Mouse (Mus musculus) hindbrain, embryonic 16.5 days (tissue): ENCODE measurements around the gene Rpp25. TPM values are rescaled to one million over a fixed set of nuclear protein-coding genes. Genes with fewer than 3 reads are reported as not detected.
A peak's percentile ranks its signal among the peaks of the same experiment; 100 is the strongest.

Source experiments
- ATAC-seq: fragments of 200-750 bp; cut with Nextera tagmentation; 2 replicates; pipeline ENCODE4 v1.8.0; 2017; ENCODE audit warnings: moderate TSS enrichment, moderate library complexity
- H3K27ac ChIP-seq: fragments of 300-500 bp; sonication (generic); 2 replicates; pipeline ENCODE4 v1.5.1; 2014; ENCODE audit warnings: low read depth, mild to moderate bottlenecking, control low read depth, low read length, moderate library complexity
- H3K27me3 ChIP-seq: fragments of 300-500 bp; sonication (generic); replicated peaks from 2 replicates; pipeline ENCODE4 v1.6.1; 2014; ENCODE audit warnings: low read length; ENCODE audit not compliant: control insufficient read depth, insufficient read depth
- H3K36me3 ChIP-seq: fragments of 300-500 bp; sonication (generic); 2 replicates; pipeline ENCODE4 v1.6.1; 2014; ENCODE audit warnings: mild to moderate bottlenecking, low read length, moderate library complexity, mixed read lengths; ENCODE audit not compliant: control insufficient read depth, insufficient read depth
- H3K4me1 ChIP-seq: fragments of 300-500 bp; sonication (generic); 2 replicates; pipeline ENCODE4 v1.6.1; 2014; ENCODE audit warnings: low read depth, low read length; ENCODE audit not compliant: control insufficient read depth, insufficient read depth
- H3K4me2 ChIP-seq: fragments of 300-500 bp; sonication (generic); 2 replicates; pipeline ENCODE4 v1.6.1; 2014; ENCODE audit warnings: mild to moderate bottlenecking, low read length, control low read depth, moderate library complexity
- H3K4me3 ChIP-seq: fragments of 300-500 bp; sonication (generic); 2 replicates; pipeline ENCODE4 v1.5.1; 2014; ENCODE audit warnings: mild to moderate bottlenecking, low read length, control low read depth, moderate library complexity
- H3K9ac ChIP-seq: fragments of 300-500 bp; sonication (generic); 2 replicates; pipeline ENCODE4 v1.6.1; 2014; ENCODE audit warnings: low read depth, mild to moderate bottlenecking, control low read depth, low read length, moderate library complexity
- H3K9me3 ChIP-seq: fragments of 300-500 bp; sonication (generic); 2 replicates; pipeline ENCODE4 v1.6.1; 2014; ENCODE audit warnings: mild to moderate bottlenecking, low read length, moderate library complexity; ENCODE audit not compliant: control insufficient read depth
- WGBS: fragments of 180-500 bp; shearing (Covaris S2); extraction: QIAGEN DNeasy Blood & Tissue Kit; methylation state at CpG from one replicate; pipeline ENCODE4 v1.1.7; 2014; 5-methylcytosine and 5-hydroxymethylcytosine counted together
- polyA plus RNA-seq: library from polyadenylated mRNA; unstranded; fragments of >200 nt; fragmentation: Nextera tagmentation; extraction: Ambion mirVana; gene quantifications from 2 replicates; pipeline ENCODE4 v1.2.1, GENCODE M21; 2015

The Rpp25 gene
- polyA plus RNA-seq, 1 experiment from 2014 or later = 21.0 TPM

DNA sequence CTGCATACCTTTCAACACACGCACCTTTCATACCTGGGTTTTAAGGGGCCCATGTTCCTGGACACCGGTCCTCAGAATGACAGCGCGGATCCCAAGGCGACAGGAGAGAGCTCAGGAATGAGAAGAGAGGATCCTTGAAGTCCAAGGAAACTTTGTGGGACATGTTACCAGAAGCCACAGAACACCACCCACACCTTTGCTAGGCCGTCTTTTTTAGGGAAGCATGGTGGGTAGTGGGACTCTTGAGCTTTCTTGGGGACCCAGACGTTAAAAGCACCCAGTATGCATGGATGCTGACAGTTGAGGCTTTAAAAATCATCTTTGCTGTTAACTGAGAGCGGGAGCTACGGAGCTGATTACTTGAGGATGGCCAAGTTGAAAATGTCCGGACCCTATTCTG is 1.1 kb downstream of the Rpp25 start:
- Histone ChIP-seq H3K4me2 (peak overlapping the region; percentile 96), H3K36me3 (no peaks in the 10 kb centered on the region), H3K4me3 (peak overlapping the region; percentile 48), H3K27ac (peak overlapping the region; percentile 49), H3K27me3 (peaks cover 21% of the 10 kb centered on the region), H3K9me3 (no peaks in the 10 kb centered on the region), H3K9ac (no peak overlapping the region), H3K4me1 (peaks cover 46% of the 10 kb centered on the region)
- no peak for ATAC-seq
- 44% methylated on average over 10 of the region's 10 CpGs for WGBS

DNA sequence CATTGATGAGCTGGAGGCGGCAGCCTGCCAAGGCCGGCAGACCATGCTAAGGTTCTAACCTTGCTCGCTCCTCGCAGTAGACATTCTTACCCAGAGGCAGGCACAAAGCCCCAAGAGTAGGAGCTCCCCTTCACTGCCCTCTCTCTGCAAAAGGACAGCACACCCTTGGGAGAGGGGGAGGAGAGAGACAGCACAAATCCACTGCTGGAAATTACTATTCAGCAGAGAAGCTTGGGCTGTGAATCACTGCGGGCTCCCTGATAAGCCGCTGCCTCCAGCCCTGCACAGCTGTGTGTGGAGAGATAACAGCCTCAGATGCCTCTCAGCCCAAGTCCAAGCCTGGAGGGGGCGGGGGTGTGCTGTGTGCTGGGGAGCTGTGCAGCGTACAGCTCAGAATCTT is 1.9 kb downstream of the Rpp25 start:
- peaks cover 46% of the 10 kb centered on the region for H3K4me1 ChIP-seq
- WGBS = 6% methylated on average over 8 of the region's 8 CpGs

DNA sequence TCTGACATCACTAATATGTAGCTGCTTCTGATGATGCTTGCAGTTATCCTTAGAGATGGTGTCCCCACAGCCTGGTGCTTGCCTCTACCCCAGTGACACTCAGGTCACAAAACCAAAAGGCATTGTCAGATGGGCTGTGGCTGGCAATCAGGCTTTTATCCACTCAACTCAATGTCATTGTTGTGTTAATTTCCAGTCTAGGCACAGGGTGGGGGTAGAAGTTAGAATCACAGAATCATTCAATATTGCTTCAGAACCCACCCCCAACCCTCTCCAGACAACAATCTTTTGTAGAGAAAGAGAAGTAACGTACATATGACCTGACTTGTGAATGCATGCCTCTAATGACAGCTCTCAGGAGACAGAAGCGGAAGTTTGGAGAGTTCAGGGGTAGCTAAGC is 6.8 kb downstream of the Rpp25 start:
- Histone ChIP-seq H3K4me2 (no peak overlapping the region), H3K9me3 (no peaks in the 10 kb centered on the region), H3K27me3 (peaks cover under 1% of the 10 kb centered on the region; the same call in 1 of the 2 replicates), H3K4me1 (peaks cover 4% of the 10 kb centered on the region; the same call in 1 of the 2 replicates), H3K4me3 (no peak overlapping the region), H3K36me3 (no peaks in the 10 kb centered on the region), H3K9ac (no peak overlapping the region), H3K27ac (no peak overlapping the region)
- 50% methylated on average over 2 of the region's 2 CpGs for WGBS
- no peak for ATAC-seq

More for the DNA sequence above, 1.9 kb downstream of the Rpp25 start:
- H3K36me3 ChIP-seq = no peaks in the 10 kb centered on the region
- peak overlapping the region; percentile 96 for H3K4me2 ChIP-seq
- H3K27me3 ChIP-seq = peaks cover 21% of the 10 kb centered on the region
- H3K9ac ChIP-seq = peak overlapping the region; percentile 23; the same call in 1 of the 2 replicates
- H3K9me3 ChIP-seq = no peaks in the 10 kb centered on the region
- peak overlapping the region; percentile 49 for H3K27ac ChIP-seq
- 0 out of 2 replicates have a peak overlapping the region, but pooled peaks have one; percentile 1 for H3K4me3 ChIP-seq
- peak; percentile 67 for ATAC-seq

- no peaks in the 10 kb centered on the region for H3K9me3 ChIP-seq
- H3K4me2 ChIP-seq = no peak overlapping the region
- no peak overlapping the region for H3K4me3 ChIP-seq
- peaks cover 4% of the 10 kb centered on the region for H3K4me1 ChIP-seq
- peak overlapping the region; percentile 48; the same call in 1 of the 2 replicates for H3K27ac ChIP-seq
- no peaks in the 10 kb centered on the region for H3K27me3 ChIP-seq
- no peak overlapping the region; the same call in 1 of the 2 replicates for H3K9ac ChIP-seq
- ATAC-seq = no peak
- H3K36me3 ChIP-seq = no peaks in the 10 kb centered on the region
- WGBS = 6% methylated on average over 3 of the region's 3 CpGs
Observed at GRCm38 (mm10) chr9:57517113-57517512, 13.3 kb downstream of the Rpp25 start.

GRCm38 (mm10) chr9:57520375-57521055 is 16.7 kb downstream of the Rpp25 start:
- H3K4me2 ChIP-seq = peak overlapping the region; percentile 79
- peak; percentile 57 for ATAC-seq
- H3K27ac ChIP-seq = peak overlapping the region; percentile 95
- H3K9me3 ChIP-seq = no peaks in the 10 kb centered on the region
- H3K4me3 ChIP-seq = peak overlapping the region; percentile 98
- H3K9ac ChIP-seq = peak overlapping the region; percentile 98
- no peaks in the 10 kb centered on the region for H3K27me3 ChIP-seq
- H3K4me1 ChIP-seq = peaks cover 24% of the 10 kb centered on the region
- no peaks in the 10 kb centered on the region for H3K36me3 ChIP-seq
- 25% methylated on average over 16 of the region's 16 CpGs for WGBS

GRCm38 (mm10) chr9:57521056-57521911 is 17.5 kb downstream of the Rpp25 start, which contains the start of gene Cox5a:
Cox5a (plus strand) TSS chr9:57521274.
- peak within 1 kb of the TSS; percentile 79 for H3K4me2 ChIP-seq
- H3K27me3 ChIP-seq = no peaks in the 10 kb centered on the region
- WGBS = under 1% methylated on average over 95 of the region's 95 CpGs
- H3K9me3 ChIP-seq = no peaks in the 10 kb centered on the region
- no peaks in the 10 kb centered on the region for H3K36me3 ChIP-seq
- ATAC-seq = peak; percentile 96
- H3K4me3 ChIP-seq = peak within 1 kb of the TSS; percentile 98
- H3K4me1 ChIP-seq = peaks cover 26% of the 10 kb centered on the region
- H3K9ac ChIP-seq = peak within 1 kb of the TSS; percentile 98
- H3K27ac ChIP-seq = peak within 1 kb of the TSS; percentile 95

- ATAC-seq = no peak
- Histone ChIP-seq H3K4me1 (peaks cover 25% of the 10 kb centered on the region), H3K9me3 (no peaks in the 10 kb centered on the region), H3K4me2 (peak overlapping the region; percentile 79), H3K9ac (peak overlapping the region; percentile 98), H3K36me3 (no peaks in the 10 kb centered on the region), H3K27ac (peak overlapping the region; percentile 95; the same call in 1 of the 2 replicates), H3K27me3 (no peaks in the 10 kb centered on the region), H3K4me3 (peak overlapping the region; percentile 98)
- 39% methylated on average over 7 of the region's 7 CpGs for WGBS
Observed at GRCm38 (mm10) chr9:57522114-57522860, 18.5 kb downstream of the Rpp25 start.

GRCm38 (mm10) chr9:57522861-57523246 is 19.0 kb downstream of the Rpp25 start:
- H3K27ac ChIP-seq = no peak overlapping the region
- peak overlapping the region; percentile 79 for H3K4me2 ChIP-seq
- H3K4me1 ChIP-seq = peaks cover 25% of the 10 kb centered on the region
- H3K27me3 ChIP-seq = no peaks in the 10 kb centered on the region
- no peak overlapping the region for H3K9ac ChIP-seq
- no peak for ATAC-seq
- peak overlapping the region; percentile 98 for H3K4me3 ChIP-seq
- H3K9me3 ChIP-seq = no peaks in the 10 kb centered on the region
- H3K36me3 ChIP-seq = no peaks in the 10 kb centered on the region
- 80% methylated on average over 4 of the region's 4 CpGs for WGBS
